Mouse (Mus musculus) midbrain, postnatal 0 days (tissue): ENCODE measurements at regions not wholly inside any gene's neighbourhood (a gene's known extent, or its start where the extent isn't known, plus 50 kb on each side); places are given as distances from the start of the nearest gene placed in this dataset.

Experiments used
- ATAC-seq: fragments of 200-750 bp; cut with Nextera tagmentation; 2 replicates; pipeline ENCODE4 v1.8.0; 2017; ENCODE audit warnings: moderate number of reproducible peaks, mild to moderate bottlenecking, moderate TSS enrichment, moderate library complexity; ENCODE audit not compliant: low FRiP score
- DNase-seq: peaks from one replicate; pipeline ENCODE4 v3.0.0-alpha.2; 2015; ENCODE audit warnings: low spot score
- H3K27ac ChIP-seq: fragments of 300-500 bp; sonication (generic); 2 replicates; pipeline ENCODE4 v1.5.1; 2014; ENCODE audit warnings: low read depth, mild to moderate bottlenecking, low read length, mixed read lengths
- H3K27me3 ChIP-seq: fragments of 300-500 bp; sonication (generic); 2 replicates; pipeline ENCODE4 v1.6.1; 2014; ENCODE audit warnings: low read length, control low read depth, mixed read lengths; ENCODE audit not compliant: insufficient read depth
- H3K36me3 ChIP-seq: fragments of 300-500 bp; sonication (generic); 2 replicates; pipeline ENCODE4 v1.6.1; 2014; ENCODE audit warnings: low read length, control low read depth, mixed read lengths; ENCODE audit not compliant: insufficient read depth
- H3K4me1 ChIP-seq: fragments of 300-500 bp; sonication (generic); 2 replicates; pipeline ENCODE4 v1.6.1; 2014; ENCODE audit warnings: mild to moderate bottlenecking, control low read depth, antibody characterized with exemption, low read length, mixed read lengths; ENCODE audit not compliant: insufficient read depth
- H3K4me2 ChIP-seq: fragments of 300-500 bp; sonication (generic); 2 replicates; pipeline ENCODE4 v1.6.1; 2014; ENCODE audit warnings: low read depth, mild to moderate bottlenecking, low read length, mixed read lengths; ENCODE audit not compliant: poor library complexity, severe bottlenecking
- H3K4me3 ChIP-seq: fragments of 300-500 bp; sonication (generic); 2 replicates; pipeline ENCODE4 v1.5.1; 2014; ENCODE audit warnings: low read depth, mild to moderate bottlenecking, low read length, moderate library complexity
- H3K9ac ChIP-seq: fragments of 300-500 bp; sonication (generic); replicated peaks from 2 replicates; pipeline ENCODE4 v1.6.1; 2014; ENCODE audit warnings: mild to moderate bottlenecking, low read length, moderate library complexity, mixed read lengths; ENCODE audit not compliant: poor library complexity, severe bottlenecking
- H3K9me3 ChIP-seq: fragments of 300-500 bp; sonication (generic); 2 replicates; pipeline ENCODE4 v1.6.1; 2016; ENCODE audit warnings: low read length, control low read depth
- CTCF ChIP-seq: IDR thresholded peaks from 2 replicates; pipeline ENCODE4 v1.5.1; 2016; ENCODE audit warnings: antibody characterized with exemption, mild to moderate bottlenecking
- WGBS: fragments of 180-500 bp; shearing (Covaris S2); extraction: QIAGEN DNeasy Blood & Tissue Kit; methylation state at CpG from one replicate; pipeline ENCODE4 v1.1.7; 2014; 5-methylcytosine and 5-hydroxymethylcytosine counted together

- no peak overlapping the region for H3K27ac ChIP-seq
- no peak overlapping the region for H3K4me2 ChIP-seq
- no peak overlapping the region for H3K9ac ChIP-seq
- 93% methylated on average over 5 of the region's 5 CpGs for WGBS
- H3K27me3 ChIP-seq, result no peaks in the 10 kb centered on the region
- ATAC-seq (no peak), DNase-seq (no peak)
- H3K36me3 ChIP-seq, result no peaks in the 10 kb centered on the region
- H3K4me3 ChIP-seq, result no peak overlapping the region
- TF ChIP-seq CTCF, result no peak
- H3K9me3 ChIP-seq, result no peaks in the 10 kb centered on the region
- H3K4me1 ChIP-seq, result no peaks in the 10 kb centered on the region
Observed at GRCm38 (mm10) chr7:35991141-35991540, 188.3 kb upstream of the Zfp507 start.

- no peak overlapping the region for H3K4me2 ChIP-seq
- H3K9me3 ChIP-seq, result no peaks in the 10 kb centered on the region
- H3K36me3 ChIP-seq, result no peaks in the 10 kb centered on the region
- no peak for TF ChIP-seq CTCF
- no peak overlapping the region for H3K9ac ChIP-seq
- 85% methylated on average over 8 of the region's 8 CpGs for WGBS
- no peak overlapping the region for H3K4me3 ChIP-seq
- ATAC-seq, result no peak
- peak; percentile 38 for DNase-seq
- no peaks in the 10 kb centered on the region for H3K4me1 ChIP-seq
- no peak overlapping the region for H3K27ac ChIP-seq
- no peaks in the 10 kb centered on the region for H3K27me3 ChIP-seq
Observed at GRCm38 (mm10) chr7:35989456-35989855, 186.7 kb upstream of the Zfp507 start.

- DNase-seq (peak; percentile 5), ATAC-seq (no peak)
- no peaks in the 10 kb centered on the region for H3K9me3 ChIP-seq
- H3K4me3 ChIP-seq, result no peak overlapping the region
- H3K9ac ChIP-seq, result no peak overlapping the region
- no peaks in the 10 kb centered on the region for H3K4me1 ChIP-seq
- WGBS, result 74% methylated on average over 13 of the region's 13 CpGs
- no peak overlapping the region for H3K4me2 ChIP-seq
- H3K27ac ChIP-seq, result no peak overlapping the region
- TF ChIP-seq CTCF, result no peak
- H3K27me3 ChIP-seq, result no peaks in the 10 kb centered on the region
- no peaks in the 10 kb centered on the region for H3K36me3 ChIP-seq
Observed at GRCm38 (mm10) chr7:35988449-35989109, 185.8 kb upstream of the Zfp507 start.

GRCm38 (mm10) chr7:35977986-35978385, 175.2 kb upstream of the Zfp507 start:
- Histone ChIP-seq H3K4me3 (no peak overlapping the region), H3K9me3 (no peaks in the 10 kb centered on the region), H3K4me2 (no peak overlapping the region), H3K36me3 (no peaks in the 10 kb centered on the region), H3K9ac (no peak overlapping the region), H3K4me1 (no peaks in the 10 kb centered on the region), H3K27ac (no peak overlapping the region), H3K27me3 (no peaks in the 10 kb centered on the region)
- DNase-seq, result no peak
- no peak for ATAC-seq
- TF ChIP-seq CTCF, result no peak
- 90% methylated on average over 9 of the region's 9 CpGs for WGBS

GRCm38 (mm10) chr7:35958731-35959130, 155.9 kb upstream of the Zfp507 start:
- TF ChIP-seq CTCF, result peak; percentile 71
- Histone ChIP-seq H3K9ac (no peak overlapping the region), H3K9me3 (no peaks in the 10 kb centered on the region), H3K4me1 (no peaks in the 10 kb centered on the region), H3K27me3 (no peaks in the 10 kb centered on the region), H3K4me3 (no peak overlapping the region), H3K27ac (no peak overlapping the region), H3K36me3 (no peaks in the 10 kb centered on the region), H3K4me2 (no peak overlapping the region)
- ATAC-seq, result no peak
- 20% methylated on average over 5 of the region's 5 CpGs for WGBS
- DNase-seq, result no peak

- no peak overlapping the region for H3K4me2 ChIP-seq
- no peaks in the 10 kb centered on the region for H3K4me1 ChIP-seq
- ATAC-seq (no peak; the same call in 1 of the 2 replicates), DNase-seq (peak; percentile 52)
- no peaks in the 10 kb centered on the region for H3K9me3 ChIP-seq
- WGBS, result 11% methylated on average over 2 of the region's 2 CpGs
- H3K9ac ChIP-seq, result no peak overlapping the region
- H3K27me3 ChIP-seq, result no peaks in the 10 kb centered on the region
- no peak for TF ChIP-seq CTCF
- H3K36me3 ChIP-seq, result no peaks in the 10 kb centered on the region
- H3K27ac ChIP-seq, result no peak overlapping the region
- no peak overlapping the region for H3K4me3 ChIP-seq
Observed at GRCm38 (mm10) chr7:35958052-35958451, 155.2 kb upstream of the Zfp507 start.
